In genomic region chr8:33987755-33988104, GRCm38 (mm10) we compare ENCODE assay signal across 11 mouse cellular contexts.
DNase-seq lines count a peak whose midpoint lies in the region; ATAC-seq and TF ChIP-seq lines count a peak whose summit lies in the region.
"Had no signal": no experiment of that assay in that cellular context is flagged by ENCODE, and none has a peak within 500 bp of the region (broad histone marks: within the 10 kb centered on the region; RNA-seq: fewer than 3 reads in every experiment).

No protein-coding gene starts in this region.

- no peak overlapping the region for H3K9ac ChIP-seq in heart, adult 2 months (ENCODE audit: low read depth, low read length)
- no peak overlapping the region for H3K9ac ChIP-seq in intestine, embryonic 15.5 days
- H3K9ac ChIP-seq in liver, embryonic 12.5 days = no peak overlapping the region
- H3K9ac ChIP-seq in forebrain, embryonic 16.5 days (replicated peaks; ENCODE audit: low read depth, low read length) = no peak overlapping the region

- ATAC-seq in intestine, embryonic 15.5 days = no peak; the same call in 1 of the 2 replicates
- ATAC-seq in liver, embryonic 12.5 days = peak; percentile 14; the same call in 1 of the 2 replicates
- ATAC-seq in forebrain, embryonic 16.5 days = no peak

- no peaks in the 10 kb centered on the region for H3K79me2 ChIP-seq in heart, adult 2 months (replicated peaks; ENCODE audit: control insufficient read depth, insufficient read depth, low read length)

- peak overlapping the region; percentile 19; the same call in 1 of the 2 replicates for H3K4me2 ChIP-seq in intestine, embryonic 15.5 days (replicated peaks)
- peak overlapping the region; percentile 17; the same call in 1 of the 2 replicates for H3K4me2 ChIP-seq in liver, embryonic 12.5 days
- H3K4me2 ChIP-seq in forebrain, embryonic 16.5 days (ENCODE audit: low read length) = no peak overlapping the region

- H3K4me3 ChIP-seq in heart, adult 2 months = no peak overlapping the region
- H3K4me3 ChIP-seq in intestine, embryonic 15.5 days (replicated peaks) = no peak overlapping the region
- H3K4me3 ChIP-seq in liver, embryonic 12.5 days = no peak overlapping the region
- no peak overlapping the region for H3K4me3 ChIP-seq in forebrain, embryonic 16.5 days (replicated peaks; ENCODE audit: low read length)

- TF ChIP-seq EP300 in heart, adult 2 months (IDR thresholded peaks at IDR 0.05; ENCODE audit: insufficient read depth, low read depth, low read length) = 0 out of 2 replicates have a peak, but pooled peaks have one; percentile 26

- peaks cover 7% of the 10 kb centered on the region for H3K4me1 ChIP-seq in heart, adult 2 months (ENCODE audit: control insufficient read depth, insufficient read depth, low read length)
- H3K4me1 ChIP-seq in intestine, embryonic 15.5 days (replicated peaks) = peaks cover 15% of the 10 kb centered on the region; the same call in 1 of the 2 replicates
- H3K4me1 ChIP-seq in liver, embryonic 12.5 days = peaks cover 30% of the 10 kb centered on the region
- H3K4me1 ChIP-seq in forebrain, embryonic 16.5 days (replicated peaks; ENCODE audit: control insufficient read depth, insufficient read depth, low read length) = no peaks in the 10 kb centered on the region

- peak overlapping the region; percentile 73 for H3K27ac ChIP-seq in heart, adult 2 months
- H3K27ac ChIP-seq in intestine, embryonic 15.5 days = peak overlapping the region; percentile 58; the same call in 1 of the 2 replicates
- H3K27ac ChIP-seq in liver, embryonic 12.5 days = peak overlapping the region; percentile 65
- H3K27ac ChIP-seq in forebrain, embryonic 16.5 days (ENCODE audit: low read length) = no peak overlapping the region

- DNase-seq in adrenal gland, postnatal 14 days = peak; percentile 50
- peak; percentile 38 to 68 for DNase-seq in heart, adult 2 months
- DNase-seq in urinary bladder, adult 18-20 months (ENCODE audit: low spot score in 2 of 2) = no peak
- DNase-seq in left cerebral cortex, postnatal 4 days = no peak
- no peak for DNase-seq in right cerebral cortex, adult 18-20 months
- DNase-seq: gastrocnemius, postnatal 36 days; layer of hippocampus, adult 9-11 months; lung, adult 2 months had no signal

- no peak for TF ChIP-seq CTCF in heart, adult 2 months (IDR thresholded peaks at IDR 0.05)

- peak; percentile 32; the same call in 1 of the 2 replicates for TF ChIP-seq POLR2A in heart, adult 2 months (IDR thresholded peaks at IDR 0.05; ENCODE audit: insufficient read depth, low read depth, low read length)

- no peaks in the 10 kb centered on the region for H3K36me3 ChIP-seq in heart, adult 2 months (ENCODE audit: control insufficient read depth, insufficient read depth, low read length)
- H3K36me3 ChIP-seq in intestine, embryonic 15.5 days = no peaks in the 10 kb centered on the region
- H3K36me3 ChIP-seq in liver, embryonic 12.5 days = no peaks in the 10 kb centered on the region
- H3K36me3 ChIP-seq in forebrain, embryonic 16.5 days (ENCODE audit: control insufficient read depth, insufficient read depth) = no peaks in the 10 kb centered on the region

- H3K9me3 ChIP-seq in intestine, embryonic 15.5 days = no peaks in the 10 kb centered on the region
- H3K9me3 ChIP-seq in liver, embryonic 12.5 days (replicated peaks) = no peaks in the 10 kb centered on the region
- no peaks in the 10 kb centered on the region for H3K9me3 ChIP-seq in forebrain, embryonic 16.5 days (ENCODE audit: control insufficient read depth, low read length)

- intact Hi-C loops in heart, adult 2 months (cut with DNase I) = no loop called here
- intact Hi-C loops in left cerebral cortex, postnatal 4 days (cut with DNase I) = no loop called here

- no peaks in the 10 kb centered on the region for H3K27me3 ChIP-seq in heart, adult 2 months (ENCODE audit: control insufficient read depth, insufficient read depth, low read length)
- no peaks in the 10 kb centered on the region for H3K27me3 ChIP-seq in intestine, embryonic 15.5 days (replicated peaks)
- no peaks in the 10 kb centered on the region for H3K27me3 ChIP-seq in liver, embryonic 12.5 days (replicated peaks)
- H3K27me3 ChIP-seq in forebrain, embryonic 16.5 days (replicated peaks; ENCODE audit: control insufficient read depth, insufficient read depth, low read length) = no peaks in the 10 kb centered on the region

- 39% methylated on average over 10 of the region's 10 CpGs for WGBS in heart, adult 2 months
- WGBS in intestine, embryonic 15.5 days = 58% methylated on average over 10 of the region's 10 CpGs
- 68% methylated on average over 10 of the region's 10 CpGs for WGBS in liver, embryonic 12.5 days (ENCODE audit: insufficient replicate concordance)
- WGBS in forebrain, embryonic 16.5 days = 83% methylated on average over 10 of the region's 10 CpGs

Comparison
In these comparisons a context has a peak if more than half of its experiments do, and no peak if none do; other contexts are left out.
1. DNase-seq: peak in adrenal gland, postnatal 14 days (single experiment) and heart, adult 2 months (2 of 2); none in urinary bladder, adult 18-20 months (0 of 2), left cerebral cortex, postnatal 4 days (single experiment) and right cerebral cortex, adult 18-20 months (single experiment).